Mouse (Mus musculus): Measurements from ENCODE around the gene Amotl1.

- no peak for TF ChIP-seq CTCF (IDR thresholded peaks at IDR 0.05; ENCODE audit: insufficient read depth, low read length)
- no peak for TF ChIP-seq POLR2A (IDR thresholded peaks at IDR 0.05; ENCODE audit: borderline replicate concordance, extremely low read depth, low read depth, low read length)
These were observed 59.2 kb downstream of the Amotl1 start for GRCm38 (mm10) chr9:14585702-14586101.
